Mouse (Mus musculus): ENCODE results near the gene Yod1. TPM values are rescaled to one million over a fixed set of nuclear protein-coding genes. Genes with fewer than 3 reads are reported as not detected.

Yod1 gene
- polyA plus RNA-seq, 1 experiment from 2014 or later = 3.4 TPM

GRCm38 (mm10) chr1:130714046-130714445 lies 3.1 kb upstream of the Yod1 start:
- no peak for ATAC-seq
- no peak for TF ChIP-seq CTCF (IDR thresholded peaks at IDR 0.05)
- POLR2A ChIA-PET = no interaction called here
- no peaks in the 10 kb centered on the region for H3K27me3 ChIP-seq
- in situ Hi-C loops (cut with MboI; ENCODE audit: low pct_unique_long_range_greater_than_20kb) = no loop called here
- no peak for DNase-seq (ENCODE audit: low read depth, low spot score)
- CTCF ChIA-PET = no interaction called here

- DNase-seq (ENCODE audit: low read depth, low spot score) (peak; percentile 79), ATAC-seq (peak; percentile 95)
- in situ Hi-C loops (cut with MboI; ENCODE audit: low pct_unique_long_range_greater_than_20kb) = no loop called here
- ChIA-PET POLR2A (interaction anchor here (0.6 to 1.3 kb wide), 5 partner anchors 10 to 618 kb away, joined by 3 to 5 read pairs (median 3); no protein-coding TSS in a partner anchor), CTCF (interaction anchor here (0.7 to 1.7 kb wide), 6 partner anchors 9 to 69 kb away, joined by 3 to 6 read pairs (median 3); no protein-coding TSS in a partner anchor)
- no peaks in the 10 kb centered on the region for H3K27me3 ChIP-seq
- TF ChIP-seq CTCF (IDR thresholded peaks at IDR 0.05) = no peak
Observed at GRCm38 (mm10) chr1:130715561-130716217, 1.4 kb upstream of the Yod1 start, which contains the start of gene Gm29427. Gm29427 (minus strand) TSS chr1:130715799.

GRCm38 (mm10) chr1:130716218-130716512 lies 962 bp upstream of the Yod1 start:
- CTCF ChIA-PET = interaction anchor here (0.7 to 1.7 kb wide), 4 partner anchors 10 to 69 kb away, joined by 3 to 6 read pairs (median 4); no protein-coding TSS in a partner anchor
- ATAC-seq (no peak), DNase-seq (ENCODE audit: low read depth, low spot score) (no peak)
- H3K27me3 ChIP-seq = no peaks in the 10 kb centered on the region
- in situ Hi-C loops (cut with MboI; ENCODE audit: low pct_unique_long_range_greater_than_20kb) = no loop called here
- no peak for TF ChIP-seq CTCF (IDR thresholded peaks at IDR 0.05)
- POLR2A ChIA-PET = interaction anchor here (0.6 to 1.3 kb wide), 3 partner anchors 10 to 23 kb away, joined by 3 to 5 read pairs (median 4); no protein-coding TSS in a partner anchor

- ChIA-PET POLR2A (interaction anchor here (0.6 to 1.5 kb wide), 4 partner anchors 9 to 24 kb away, joined by 3 to 5 read pairs (median 3); no protein-coding TSS in a partner anchor), CTCF (interaction anchor here (1.7 kb wide), 1 partner anchor 10 kb away, joined by 6 read pairs; no protein-coding TSS in a partner anchor)
- DNase-seq (ENCODE audit: low read depth, low spot score) = peak; percentile 37
- H3K27me3 ChIP-seq = no peaks in the 10 kb centered on the region
- in situ Hi-C loops (cut with MboI; ENCODE audit: low pct_unique_long_range_greater_than_20kb) = no loop called here
- peak; percentile 11 for ATAC-seq
- no peak for TF ChIP-seq CTCF (IDR thresholded peaks at IDR 0.05)
Observed at GRCm38 (mm10) chr1:130716513-130717290, 425 bp upstream of the Yod1 start.

GRCm38 (mm10) chr1:130724206-130724605 lies 7.1 kb downstream of the Yod1 start:
- DNase-seq (ENCODE audit: low read depth, low spot score) (no peak), ATAC-seq (no peak)
- no peaks in the 10 kb centered on the region for H3K27me3 ChIP-seq
- ChIA-PET POLR2A (no interaction called here), CTCF (interaction anchor here (2.0 kb wide), 1 partner anchor 9 kb away, joined by 7 read pairs; no protein-coding TSS in a partner anchor)
- in situ Hi-C loops (cut with MboI; ENCODE audit: low pct_unique_long_range_greater_than_20kb) = no loop called here
- no peak for TF ChIP-seq CTCF (IDR thresholded peaks at IDR 0.05)

GRCm38 (mm10) chr1:130726396-130726795 lies 9.3 kb downstream of the Yod1 start:
- CTCF ChIA-PET = interaction anchor here (1.0 kb wide), 2 partner anchors 11 to 69 kb away, joined by 3 to 4 read pairs; partner anchors contain the start of gene Gm29427
- in situ Hi-C loops (cut with MboI; ENCODE audit: low pct_unique_long_range_greater_than_20kb) = no loop called here
- no peak for TF ChIP-seq CTCF (IDR thresholded peaks at IDR 0.05)

GRCm38 (mm10) chr1:130728070-130728469 lies 10.9 kb downstream of the Yod1 start:
- no peak for ATAC-seq
- CTCF ChIA-PET = no interaction called here

More at GRCm38 (mm10) chr1:130726396-130726795, 9.3 kb downstream of the Yod1 start:
- no peaks in the 10 kb centered on the region for H3K27me3 ChIP-seq
- ATAC-seq (no peak), DNase-seq (ENCODE audit: low read depth, low spot score) (no peak)
- POLR2A ChIA-PET = interaction anchor here (1.7 kb wide), 1 partner anchor 10 kb away, joined by 5 read pairs; no protein-coding TSS in a partner anchor

GRCm38 (mm10) chr1:130728708-130729107 lies 11.6 kb downstream of the Yod1 start:
- TF ChIP-seq CTCF (IDR thresholded peaks at IDR 0.05) = no peak
- in situ Hi-C loops (cut with MboI; ENCODE audit: low pct_unique_long_range_greater_than_20kb) = no loop called here
- ChIA-PET POLR2A (no interaction called here), CTCF (no interaction called here)
- no peaks in the 10 kb centered on the region for H3K27me3 ChIP-seq
- DNase-seq (ENCODE audit: low read depth, low spot score) (no peak), ATAC-seq (no peak)

More at GRCm38 (mm10) chr1:130728070-130728469, 10.9 kb downstream of the Yod1 start:
- POLR2A ChIA-PET = no interaction called here
- no peak for TF ChIP-seq CTCF (IDR thresholded peaks at IDR 0.05)
- no peaks in the 10 kb centered on the region for H3K27me3 ChIP-seq
- in situ Hi-C loops (cut with MboI; ENCODE audit: low pct_unique_long_range_greater_than_20kb) = no loop called here
- DNase-seq (ENCODE audit: low read depth, low spot score) = no peak

- in situ Hi-C loops (cut with MboI; ENCODE audit: low pct_unique_long_range_greater_than_20kb) = no loop called here
- ChIA-PET POLR2A (no interaction called here), CTCF (no interaction called here)
- no peak for TF ChIP-seq CTCF (IDR thresholded peaks at IDR 0.05)
- ATAC-seq = no peak
- H3K27me3 ChIP-seq = no peaks in the 10 kb centered on the region
- no peak for DNase-seq (ENCODE audit: low read depth, low spot score)
Observed at GRCm38 (mm10) chr1:130729153-130729552, 12.0 kb downstream of the Yod1 start, which contains the start of gene Pfkfb2. Pfkfb2 (minus strand) TSS chr1:130729253.

GRCm38 (mm10) chr1:130731741-130732337 lies 14.7 kb downstream of the Yod1 start, which contains the start of gene AA986860:
AA986860 (plus strand) TSS chr1:130731976.
- ChIA-PET POLR2A (interaction anchor here (1.0 to 1.6 kb wide), 3 partner anchors 9 to 14 kb away, joined by 3 to 5 read pairs (median 4); no protein-coding TSS in a partner anchor), CTCF (interaction anchor here (1.1 to 1.5 kb wide), 2 partner anchors 11 to 13 kb away, joined by 3 read pairs; no protein-coding TSS in a partner anchor)
- peak; percentile 17 for DNase-seq (ENCODE audit: low read depth, low spot score)

More at GRCm38 (mm10) chr1:130731741-130732337, 14.7 kb downstream of the Yod1 start, which contains the start of gene AA986860:
- no peak for TF ChIP-seq CTCF (IDR thresholded peaks at IDR 0.05)
- in situ Hi-C loops (cut with MboI; ENCODE audit: low pct_unique_long_range_greater_than_20kb) = no loop called here
- peak; percentile 42 for ATAC-seq
- H3K27me3 ChIP-seq = no peaks in the 10 kb centered on the region

Measured in Patski (cell line).